Mouse (Mus musculus) activated CD4-positive, CD25-positive, alpha-beta regulatory T cell (primary cell): ENCODE measurements around the gene Gm12789. TPM values are rescaled to one million over a fixed set of nuclear protein-coding genes. Genes with fewer than 3 reads are reported as not detected.

ENCODE experiments used
- polyA plus RNA-seq, 2 experiments: library from polyadenylated mRNA; unstranded; fragments of 100-300 nt; shearing (Covaris generic); gene quantifications; one replicate each; pipeline ENCODE4 v1.2.1; 2017

The Gm12789 gene
- not detected for polyA plus RNA-seq

GRCm38 (mm10) chr4:101986326-101986725 is at the start of gene Gm12789:
Gm12789 (plus strand) TSS chr4:101986626.

GRCm38 (mm10) chr4:101940107-101940506 is 46.3 kb upstream of the Gm12789 start, which contains the start of gene Gm12794:
Gm12794 (plus strand) TSS chr4:101940407.

GRCm38 (mm10) chr4:101980949-101981348 is 5.5 kb upstream of the Gm12789 start, which contains the start of gene Gm12790:
Gm12790 (minus strand) TSS chr4:101981049.

Other genes with a start within 250 kb of the Gm12789 start
- not detected for gene B020004J07Rik, start 142.6 kb upstream of the Gm12789 start, polyA plus RNA-seq
- gene C130073F10Rik, start 92.8 kb upstream of the Gm12789 start, polyA plus RNA-seq, result not detected
- under 1 TPM in 1 of 2 experiments, not detected in 1; 0.23 TPM for gene Gm12800, start 77.5 kb upstream of the Gm12789 start, polyA plus RNA-seq
- gene Gm12794, start 46.2 kb upstream of the Gm12789 start, polyA plus RNA-seq, result not detected
- not detected for gene Gm12790, start 5.6 kb upstream of the Gm12789 start, polyA plus RNA-seq
- gene Pde4b, start 100.9 kb downstream of the Gm12789 start, polyA plus RNA-seq, result 10 to 100 TPM; 59.4 to 72.5 TPM